Mouse (Mus musculus) MEL (cell line): Measurements from ENCODE around the gene Sectm1b.

ENCODE experiments used
- BHLHE40 ChIP-seq: IDR thresholded peaks from 2 replicates; pipeline ENCODE4 v1.6.1; 2012; ENCODE audit warnings: low read depth, mild to moderate bottlenecking, inconsistent platforms, low read length, improper control_type of control experiment, borderline replicate concordance
- CTCF ChIP-seq, 3 experiments: IDR thresholded peaks in 2 of 3; conservative IDR thresholded peaks in 1 of 3; 2 replicates each; pipeline ENCODE4 v1.5.1; 2011 to 2012; ENCODE audit warnings: low read length in 3 of 3, low read depth in 2 of 3, mild to moderate bottlenecking in 2 of 3, improper control_type of control experiment in 1 of 3, inconsistent platforms in 1 of 3, mixed read lengths in 1 of 3, moderate library complexity in 1 of 3; ENCODE audit not compliant: control insufficient read depth in 1 of 3, insufficient read depth in 1 of 3, poor library complexity in 1 of 3, severe bottlenecking in 1 of 3
- ETS1 ChIP-seq: IDR thresholded peaks from 2 replicates; pipeline ENCODE4 v1.6.1; 2012; ENCODE audit warnings: low read depth, mild to moderate bottlenecking, inconsistent platforms, low read length, improper control_type of control experiment, moderate library complexity
- GABPA ChIP-seq: IDR thresholded peaks from 2 replicates; pipeline ENCODE4 v1.6.1; 2012; ENCODE audit warnings: low read depth, mild to moderate bottlenecking, inconsistent platforms, low read length, improper control_type of control experiment, moderate library complexity
- GATA1 ChIP-seq: IDR thresholded peaks from 2 replicates; pipeline ENCODE4 v1.6.1; 2011; ENCODE audit warnings: low read depth, low read length, improper control_type of control experiment
- HCFC1 ChIP-seq: IDR thresholded peaks from 2 replicates; pipeline ENCODE4 v1.6.1; 2012; ENCODE audit warnings: low read depth, mild to moderate bottlenecking, inconsistent platforms, low read length, improper control_type of control experiment, moderate library complexity
- JUND ChIP-seq: IDR thresholded peaks from 2 replicates; pipeline ENCODE4 v1.6.1; 2011; ENCODE audit warnings: low read depth, mild to moderate bottlenecking, improper control_type of control experiment, low read length
- MXI1 ChIP-seq: IDR thresholded peaks from 2 replicates; pipeline ENCODE4 v1.6.1; 2011; ENCODE audit warnings: mild to moderate bottlenecking, low read depth, low read length, improper control_type of control experiment
- NELFE ChIP-seq: IDR thresholded peaks from 2 replicates; pipeline ENCODE4 v1.6.1; 2011; ENCODE audit warnings: low read depth, low read length, improper control_type of control experiment
- POLR2A ChIP-seq, 2 experiments: IDR thresholded peaks; 2 replicates each; pipeline ENCODE4 v1.6.1; 2011 to 2012; ENCODE audit warnings: low read length in 2 of 2, mild to moderate bottlenecking in 2 of 2, control low read depth in 1 of 2, improper control_type of control experiment in 1 of 2, low read depth in 1 of 2, moderate library complexity in 1 of 2; ENCODE audit not compliant: control insufficient read depth in 1 of 2, insufficient read depth in 1 of 2, poor library complexity in 1 of 2
- POLR2AphosphoS5 ChIP-seq: IDR thresholded peaks from 2 replicates; pipeline ENCODE4 v1.6.1; 2012; ENCODE audit warnings: low read depth, borderline replicate concordance, mild to moderate bottlenecking, inconsistent platforms, low read length, moderate library complexity, mixed read lengths
- SIN3A ChIP-seq: IDR thresholded peaks from 2 replicates; pipeline ENCODE4 v1.6.1; 2012; ENCODE audit warnings: low read length, improper control_type of control experiment, inconsistent platforms
- USF1 ChIP-seq: IDR thresholded peaks from 2 replicates; pipeline ENCODE4 v1.6.1; 2014; ENCODE audit warnings: low read depth, mild to moderate bottlenecking, inconsistent platforms, low read length, improper control_type of control experiment, moderate library complexity
- ZC3H11A ChIP-seq: IDR thresholded peaks from 2 replicates; pipeline ENCODE4 v1.6.1; 2012; ENCODE audit warnings: low read depth, mild to moderate bottlenecking, inconsistent platforms, low read length, improper control_type of control experiment

GRCm38 (mm10) chr11:121039302-121039701 lies 24.1 kb downstream of the Sectm1b start, which contains the start of gene Cd7:
- TF ChIP-seq CTCF (IDR thresholded peaks at IDR 0.05 in 2 of 3, conservative IDR thresholded peaks at IDR 0.05 in 1 of 3; ENCODE audit: control insufficient read depth in 1 of 3, insufficient read depth in 1 of 3, low read depth in 2 of 3, low read length in 3 of 3, poor library complexity in 1 of 3, severe bottlenecking in 1 of 3) (no peak), JUND (no peak), ETS1 (no peak), SIN3A (no peak; the same call in 1 of the 2 replicates), USF1 (peak; percentile 48; the same call in 1 of the 2 replicates), MXI1 (0 out of 2 replicates have a peak, but pooled peaks have one; percentile 27), ZC3H11A (no peak), NELFE (no peak), HCFC1 (no peak), POLR2A (IDR thresholded peaks at IDR 0.05; ENCODE audit: control insufficient read depth in 1 of 2, insufficient read depth in 1 of 2, low read depth in 1 of 2, low read length in 2 of 2, poor library complexity in 1 of 2) (no peak), GABPA (no peak), BHLHE40 (no peak), POLR2AphosphoS5 (no peak), GATA1 (no peak)
